Mouse (Mus musculus): ENCODE data around the gene Aplf. TPM values are rescaled to one million over a fixed set of nuclear protein-coding genes. Genes with fewer than 3 reads are reported as not detected.

The Aplf gene
- total RNA-seq, 2 experiments from 2014 or later = 7.5 to 7.9 TPM

Other genes starting within 250 kb of the Aplf start
- gene Bmp10, start 243.2 kb downstream of the Aplf start, total RNA-seq (2021) = not detected
- 1 to 10 TPM; 1.7 to 2.9 TPM for gene Arhgap25, start 138.9 kb downstream of the Aplf start, total RNA-seq (2021)
- under 1 TPM in 1 of 2 experiments, not detected in 1; 0.12 TPM for gene Prokr1, start 81.5 kb downstream of the Aplf start, total RNA-seq (2021)
- gene Efcc1, start 58.7 kb upstream of the Aplf start, total RNA-seq (2021) = 1 to 10 TPM; 3.6 to 5.2 TPM
- 1 to 10 TPM; 1.3 to 1.7 TPM for gene Gp9, start 105.9 kb upstream of the Aplf start, total RNA-seq (2021)
- 10 to 100 TPM; 15.6 to 19.8 TPM for gene Rab43, start 140.0 kb upstream of the Aplf start, total RNA-seq (2021)
- 1 to 10 TPM; 1.9 to 3.9 TPM for gene Gm45140, start 163.6 kb upstream of the Aplf start, total RNA-seq (2021)
- gene Isy1, start 166.6 kb upstream of the Aplf start, total RNA-seq (2021) = 10 to 100 TPM; 24.1 to 25.0 TPM
- gene Cnbp, start 178.9 kb upstream of the Aplf start, total RNA-seq (2021) = 100 to 1,000 TPM; 261 to 266 TPM
- gene Copg1, start 215.6 kb upstream of the Aplf start, total RNA-seq (2021) = 100 to 1,000 TPM; 253 to 256 TPM
- 10 to 100 TPM; 26.1 to 26.5 TPM for gene Hmces, start 241.7 kb upstream of the Aplf start, total RNA-seq (2021)

Data from layer of hippocampus, adult 18-20 months (tissue).